Mouse (Mus musculus): ENCODE data around the gene Zfp536.

GRCm38 (mm10) chr7:37816901-37817300, 43.5 kb upstream of the Zfp536 start:
- TF ChIP-seq CTCF (IDR thresholded peaks at IDR 0.05; ENCODE audit: low read depth, low read length) (no peak), POLR2A (IDR thresholded peaks at IDR 0.05; ENCODE audit: insufficient read depth, low read length) (no peak)
